Mouse (Mus musculus) heart, adult 2 months (tissue): ENCODE results near the gene Gabrg2.

Experiments
- CTCF ChIP-seq: fragments of 200-600 bp; IDR thresholded peaks from 2 replicates; pipeline ENCODE4 v1.8.1; 2022; ENCODE audit warnings: antibody characterized with exemption, mild to moderate bottlenecking, moderate library complexity
- EP300 ChIP-seq: fragments of 200-500 bp; IDR thresholded peaks from 2 replicates; pipeline ENCODE4 v1.6.1; 2011; ENCODE audit warnings: low read depth, low read length, control low read depth; ENCODE audit not compliant: insufficient read depth

- TF ChIP-seq EP300, result no peak
- no peak for TF ChIP-seq CTCF
Measured at GRCm38 (mm10) chr11:41937979-41938378, 62.7 kb downstream of the Gabrg2 start.
